Mouse (Mus musculus) heart, adult 2 months (tissue): ENCODE measurements at regions not wholly inside any gene's neighbourhood (a gene's known extent, or its start where the extent isn't known, plus 50 kb on each side); places are given as distances from the start of the nearest gene placed in this dataset.

Source experiments
- CTCF ChIP-seq: fragments of 200-600 bp; IDR thresholded peaks from 2 replicates; pipeline ENCODE4 v1.8.1; 2022; ENCODE audit warnings: antibody characterized with exemption, mild to moderate bottlenecking, moderate library complexity
- EP300 ChIP-seq: fragments of 200-500 bp; IDR thresholded peaks from 2 replicates; pipeline ENCODE4 v1.6.1; 2011; ENCODE audit warnings: low read depth, low read length, control low read depth; ENCODE audit not compliant: insufficient read depth
- POLR2A ChIP-seq: fragments of 200-500 bp; IDR thresholded peaks from 2 replicates; pipeline ENCODE4 v1.6.1; 2011; ENCODE audit warnings: mild to moderate bottlenecking, low read depth, low read length, control low read depth; ENCODE audit not compliant: insufficient read depth

DNA sequence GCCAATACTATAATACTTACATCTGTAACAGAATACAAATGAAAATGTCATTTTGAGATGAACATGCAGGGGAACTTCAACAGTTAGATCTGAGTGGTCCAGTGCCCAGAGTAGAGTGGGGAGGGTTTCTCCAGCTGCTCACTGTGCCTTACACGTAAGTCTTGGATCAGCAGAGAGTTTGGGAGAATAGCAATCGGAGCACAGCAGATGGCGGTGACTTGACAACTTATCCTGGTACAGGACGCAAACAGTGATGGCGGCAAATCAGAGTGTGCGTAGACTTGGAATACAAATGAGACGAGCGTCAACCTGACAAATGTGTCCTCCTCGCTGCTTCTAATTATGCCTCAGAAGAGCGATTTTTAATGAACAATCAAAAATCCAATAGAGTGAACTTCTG lies 527.6 kb downstream of the Adgrl2 start:
- no peak for TF ChIP-seq CTCF
- no peak for TF ChIP-seq POLR2A
- no peak for TF ChIP-seq EP300
